Mouse (Mus musculus) subcutaneous adipose tissue, adult 2 months (tissue): ENCODE results near the gene Wdr3. TPM values are rescaled to one million over a fixed set of nuclear protein-coding genes. Genes with fewer than 3 reads are reported as not detected.

Experiments
- polyA plus RNA-seq: library from polyadenylated mRNA; depleted of rRNA; stranded (reverse); fragments of >200 nt; gene quantifications from 2 replicates; pipeline ENCODE4 v1.2.3, GENCODE M21; 2012; ENCODE audit warnings: low replicate concordance; rRNA removed

Wdr3 gene
- 13.1 and 32.2 TPM in 2 replicates for polyA plus RNA-seq

DNA sequence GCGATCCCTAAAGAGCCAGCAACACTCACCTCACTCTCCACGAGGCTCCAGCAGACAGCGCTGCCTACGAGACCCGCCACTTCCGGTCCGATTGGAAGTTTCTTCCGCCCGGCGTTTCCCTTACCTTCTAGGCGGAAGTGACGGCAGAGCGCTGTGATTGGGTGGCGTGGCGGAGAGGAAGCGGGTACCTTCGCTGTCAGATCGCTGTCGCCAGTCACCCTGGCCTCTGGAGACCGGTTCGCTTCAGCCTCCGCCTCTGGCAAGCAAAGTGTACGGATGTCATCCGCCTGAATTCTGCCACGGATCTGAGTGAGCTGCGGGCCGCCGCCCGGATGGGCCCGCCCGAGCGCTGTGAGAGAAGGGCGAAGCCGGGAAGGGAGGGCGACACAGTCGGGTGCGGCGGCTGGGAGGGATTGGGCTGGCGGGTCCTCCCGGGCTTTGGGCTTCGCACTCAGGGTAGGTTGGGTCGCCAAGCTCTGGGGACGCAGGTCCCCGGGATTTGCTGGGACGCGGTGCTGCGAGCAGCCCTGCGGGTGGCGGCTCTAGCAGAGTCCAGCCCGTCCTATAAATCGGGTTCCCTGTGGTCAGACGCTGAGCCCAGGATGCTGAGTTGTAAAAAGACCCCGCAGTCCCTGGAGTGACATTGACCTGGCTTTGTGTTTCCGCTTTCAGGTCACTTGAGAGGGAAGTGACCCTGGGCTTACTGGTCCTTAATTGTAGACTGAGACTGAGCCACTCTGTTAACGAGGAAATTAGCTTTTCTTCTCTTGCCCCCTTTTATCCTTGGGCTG, at the start of gene Wdr3, which contains the start of gene Gdap2:
Gene Wdr3 (minus strand): TSS at position 93 of the 791 bp plus-strand sequence.
Gene Gdap2 (plus strand): TSS at position 67 of the 791 bp plus-strand sequence.

Other genes with a start within 250 kb of the Wdr3 start
- 17.4 and 18.0 TPM in 2 replicates for gene Gdap2, start within 50 bp of the Wdr3 start, polyA plus RNA-seq